Mouse (Mus musculus) heart, embryonic 13.5 days (tissue): ENCODE results near the gene Syne3. TPM values are rescaled to one million over a fixed set of nuclear protein-coding genes. Genes with fewer than 3 reads are reported as not detected.

ENCODE experiments used
- ATAC-seq: fragments of 200-750 bp; cut with Nextera tagmentation; 2 replicates; pipeline ENCODE4 v1.8.0; 2017; ENCODE audit warnings: moderate TSS enrichment; ENCODE audit not compliant: insufficient number of reproducible peaks, low FRiP score, low TSS enrichment; ENCODE audit errors: extremely low read depth
- H3K27ac ChIP-seq: fragments of 300-500 bp; sonication (generic); replicated peaks from 2 replicates; pipeline ENCODE4 v1.5.1; 2015; ENCODE audit warnings: moderate library complexity, mild to moderate bottlenecking, inconsistent platforms
- H3K27me3 ChIP-seq: fragments of 300-500 bp; sonication (generic); replicated peaks from 2 replicates; pipeline ENCODE4 v1.6.1; 2015; ENCODE audit warnings: mild to moderate bottlenecking, inconsistent platforms
- H3K36me3 ChIP-seq: fragments of 300-500 bp; sonication (generic); 2 replicates; pipeline ENCODE4 v1.6.1; 2015; ENCODE audit warnings: mild to moderate bottlenecking, inconsistent platforms
- H3K4me1 ChIP-seq: fragments of 300-500 bp; sonication (generic); 2 replicates; pipeline ENCODE4 v1.6.1; 2015; ENCODE audit warnings: inconsistent platforms
- H3K4me2 ChIP-seq: fragments of 300-500 bp; sonication (generic); 2 replicates; pipeline ENCODE4 v1.6.1; 2015; ENCODE audit warnings: inconsistent platforms, mild to moderate bottlenecking, moderate library complexity
- H3K4me3 ChIP-seq: fragments of 300-500 bp; sonication (generic); 2 replicates; pipeline ENCODE4 v1.5.1; 2015; ENCODE audit warnings: moderate library complexity, mild to moderate bottlenecking, inconsistent platforms
- H3K9ac ChIP-seq: fragments of 300-500 bp; sonication (generic); 2 replicates; pipeline ENCODE4 v1.6.1; 2015; ENCODE audit warnings: inconsistent platforms, mild to moderate bottlenecking, moderate library complexity
- H3K9me3 ChIP-seq: fragments of 300-500 bp; sonication (generic); 2 replicates; pipeline ENCODE4 v1.6.1; 2016; ENCODE audit warnings: inconsistent platforms
- WGBS: fragments of 180-500 bp; shearing (Covaris S2); methylation state at CpG from one replicate; pipeline ENCODE4 v1.1.7; 2015; ENCODE audit warnings: mixed read lengths; 5-methylcytosine and 5-hydroxymethylcytosine counted together
- polyA plus RNA-seq: library from polyadenylated mRNA; unstranded; fragments of >200 nt; fragmentation: Nextera tagmentation; extraction: Ambion mirVana; gene quantifications from 2 replicates; pipeline ENCODE4 v1.2.1, GENCODE M21; 2015

Gene Syne3
- polyA plus RNA-seq, 1 experiment from 2014 or later, result 0.36 TPM

DNA sequence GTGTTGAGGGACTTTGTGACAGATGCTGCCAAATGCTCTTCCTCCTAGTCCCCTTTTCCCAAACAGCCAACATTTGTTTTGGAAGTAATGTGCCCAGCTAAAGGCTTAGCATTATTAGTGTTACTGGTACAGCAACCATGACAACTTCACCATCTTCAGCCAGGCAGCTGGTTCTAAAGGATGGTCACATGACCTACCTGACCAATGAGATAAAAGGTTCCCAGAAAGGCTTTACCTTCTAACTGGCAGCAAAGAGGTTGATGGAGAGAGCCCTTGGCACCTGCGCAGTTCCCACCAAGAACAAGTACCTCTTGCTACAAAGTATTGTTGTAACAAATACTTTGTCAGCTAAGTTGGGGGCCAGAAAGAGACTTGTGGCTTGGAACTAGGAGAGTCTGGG, 52.4 kb downstream of the Syne3 start:
- no peak for ATAC-seq
- Histone ChIP-seq H3K36me3 (no peaks in the 10 kb centered on the region), H3K4me3 (no peak overlapping the region), H3K27me3 (peaks cover 25% of the 10 kb centered on the region; the same call in 1 of the 2 replicates), H3K4me1 (no peaks in the 10 kb centered on the region), H3K27ac (no peak overlapping the region), H3K4me2 (no peak overlapping the region), H3K9me3 (peaks cover 5% of the 10 kb centered on the region; the same call in 1 of the 2 replicates), H3K9ac (no peak overlapping the region)
- WGBS, result 100% methylated on average over 1 of the region's 1 CpGs

DNA sequence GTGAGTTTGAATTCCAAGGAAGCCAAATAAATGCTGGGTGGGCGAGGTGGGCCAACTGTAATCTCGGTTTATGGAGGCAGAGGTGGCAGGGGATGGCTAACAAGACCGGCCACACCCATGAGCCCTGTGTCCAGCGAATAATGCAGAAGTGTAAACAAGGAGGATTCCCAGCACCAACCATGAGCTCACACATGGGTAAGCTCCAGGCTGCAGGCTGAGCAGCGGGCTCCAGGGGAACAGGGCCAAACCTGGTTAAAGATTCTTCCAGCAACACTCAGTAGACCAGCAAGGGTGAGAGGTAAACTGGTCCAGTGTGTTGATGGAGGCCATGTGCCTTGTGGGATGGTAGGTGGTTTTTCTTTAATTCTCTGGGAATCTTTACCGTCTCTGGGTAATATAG, 53.2 kb downstream of the Syne3 start:
- Histone ChIP-seq H3K4me3 (no peak overlapping the region), H3K36me3 (no peaks in the 10 kb centered on the region), H3K9ac (no peak overlapping the region), H3K27ac (no peak overlapping the region), H3K27me3 (peaks cover 22% of the 10 kb centered on the region; the same call in 1 of the 2 replicates), H3K4me2 (no peak overlapping the region), H3K9me3 (peaks cover 5% of the 10 kb centered on the region; the same call in 1 of the 2 replicates), H3K4me1 (no peaks in the 10 kb centered on the region)
- WGBS, result 77% methylated on average over 6 of the region's 6 CpGs
- ATAC-seq, result no peak

DNA sequence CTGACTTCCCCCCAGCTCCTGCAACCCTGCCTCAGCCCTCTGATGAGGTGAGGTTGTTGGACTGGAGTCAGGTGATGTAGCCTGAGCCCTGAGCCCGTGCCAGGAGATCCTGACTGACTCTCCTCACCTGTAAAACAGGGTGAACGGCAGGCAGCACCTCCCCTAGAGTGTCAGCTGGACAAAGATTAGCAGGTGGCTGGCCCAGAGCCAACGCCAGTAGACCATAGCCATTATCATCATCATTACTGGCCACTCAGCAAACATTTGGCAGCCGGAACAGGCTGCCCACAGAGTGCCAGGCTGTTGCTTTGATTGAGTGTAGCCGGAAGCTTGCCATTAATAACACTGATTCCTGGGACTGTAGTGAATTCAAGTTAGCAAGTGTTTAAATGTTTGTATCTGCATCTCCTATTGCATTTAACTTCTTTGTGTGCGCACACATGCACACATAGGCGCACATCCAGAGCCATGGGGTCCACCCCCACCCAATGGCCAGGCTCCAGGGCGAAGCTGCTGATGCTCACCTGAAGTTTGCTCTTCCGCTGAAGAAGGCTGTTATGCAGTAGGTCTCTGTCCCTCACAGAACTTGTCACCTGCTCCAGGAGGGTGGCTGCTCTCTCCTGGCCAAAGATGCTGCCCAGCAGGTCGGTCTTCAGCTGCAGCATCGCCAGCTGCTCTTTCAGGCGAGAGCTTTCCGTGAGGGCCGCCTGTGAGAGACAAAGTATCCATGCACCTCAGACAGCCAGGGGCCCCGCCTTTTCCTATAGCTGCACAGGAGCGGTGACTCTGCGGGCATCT, 54.4 kb downstream of the Syne3 start:
- no peak for ATAC-seq
- Histone ChIP-seq H3K4me3 (no peak overlapping the region), H3K4me2 (no peak overlapping the region), H3K9me3 (no peaks in the 10 kb centered on the region), H3K36me3 (no peaks in the 10 kb centered on the region), H3K9ac (no peak overlapping the region), H3K27ac (no peak overlapping the region), H3K4me1 (no peaks in the 10 kb centered on the region), H3K27me3 (peaks cover 19% of the 10 kb centered on the region; the same call in 1 of the 2 replicates)
- WGBS, result 54% methylated on average over 17 of the region's 17 CpGs

DNA sequence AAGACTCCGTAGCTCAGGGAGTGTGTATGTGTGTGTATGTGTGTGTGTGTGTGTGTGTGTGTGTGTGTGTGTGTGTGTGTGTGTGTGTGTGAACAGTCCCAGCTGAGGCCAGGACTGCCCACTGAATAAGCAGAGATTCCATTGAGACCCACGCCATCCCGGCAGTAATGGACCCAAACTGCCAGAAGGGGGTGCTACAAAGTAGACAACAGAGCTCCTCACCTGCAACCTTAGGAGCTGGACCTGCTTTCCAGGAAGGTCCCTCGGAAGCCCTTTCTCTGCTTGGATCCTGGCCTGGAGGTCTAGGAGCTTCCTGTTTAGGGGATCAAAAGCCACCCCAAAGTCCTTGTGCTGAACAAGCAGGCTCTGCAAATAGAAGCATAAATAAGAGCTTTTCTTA, 55.7 kb downstream of the Syne3 start:
- Histone ChIP-seq H3K9me3 (no peaks in the 10 kb centered on the region), H3K4me2 (no peak overlapping the region), H3K4me1 (no peaks in the 10 kb centered on the region), H3K27me3 (peaks cover 16% of the 10 kb centered on the region; the same call in 1 of the 2 replicates), H3K4me3 (no peak overlapping the region), H3K9ac (no peak overlapping the region), H3K27ac (no peak overlapping the region), H3K36me3 (no peaks in the 10 kb centered on the region)
- WGBS, result 28% methylated on average over 4 of the region's 4 CpGs
- ATAC-seq, result no peak

DNA sequence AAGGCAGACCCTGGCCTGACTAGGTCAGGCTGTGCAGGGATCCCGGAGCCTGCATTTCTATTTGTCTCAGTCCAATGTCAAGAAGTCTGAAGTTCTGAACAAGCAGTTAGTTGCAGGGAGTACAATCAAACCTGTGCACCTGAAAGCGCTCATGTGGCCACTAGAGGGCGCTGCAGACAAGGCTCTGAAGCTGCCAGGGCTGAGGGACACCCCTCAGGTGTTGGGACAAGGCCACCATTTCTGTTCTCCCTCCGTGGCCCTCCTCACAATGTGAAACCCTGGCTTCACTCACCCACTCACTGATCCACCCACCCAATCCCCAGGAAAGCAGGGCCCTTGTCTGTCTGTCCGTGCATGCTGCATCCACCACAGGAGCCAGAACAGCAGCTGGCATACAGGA, 57.2 kb downstream of the Syne3 start:
- no peaks in the 10 kb centered on the region for H3K9me3 ChIP-seq
- no peak overlapping the region for H3K9ac ChIP-seq
- H3K4me2 ChIP-seq, result no peak overlapping the region
- H3K27me3 ChIP-seq, result peaks cover 10% of the 10 kb centered on the region; the same call in 1 of the 2 replicates
- H3K4me1 ChIP-seq, result no peaks in the 10 kb centered on the region
- 13% methylated on average over 5 of the region's 5 CpGs for WGBS
- no peak overlapping the region for H3K4me3 ChIP-seq
- ATAC-seq, result no peak
- no peak overlapping the region for H3K27ac ChIP-seq
- no peaks in the 10 kb centered on the region for H3K36me3 ChIP-seq

DNA sequence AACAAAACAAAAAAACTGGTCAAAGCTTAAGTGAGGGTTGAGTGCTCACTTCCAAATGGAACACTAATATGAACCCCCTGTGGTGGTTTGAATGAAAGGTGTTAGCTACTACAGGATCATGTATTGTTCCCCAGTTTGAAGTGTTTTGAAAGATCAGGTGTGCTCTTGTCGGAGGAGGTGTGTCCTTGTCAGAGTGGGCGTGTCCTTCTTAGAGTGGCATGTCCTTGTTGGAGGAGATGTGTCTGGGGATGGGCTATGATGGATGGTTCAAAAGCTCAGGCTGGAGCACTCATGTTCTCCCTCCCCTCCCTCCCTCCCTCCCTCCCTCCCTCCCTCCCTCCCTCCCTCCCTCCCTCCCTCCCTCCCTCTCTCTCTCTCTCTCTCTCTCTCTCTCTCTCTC, 61.7 kb downstream of the Syne3 start:
- ATAC-seq, result no peak
- no peak overlapping the region for H3K9ac ChIP-seq
- H3K9me3 ChIP-seq, result no peaks in the 10 kb centered on the region
- H3K4me2 ChIP-seq, result no peak overlapping the region
- no peak overlapping the region for H3K27ac ChIP-seq
- H3K36me3 ChIP-seq, result 0 out of 2 replicates have a peak, but pooled peaks cover 3% of the 10 kb centered on the region
- H3K27me3 ChIP-seq, result no peaks in the 10 kb centered on the region; the same call in 1 of the 2 replicates
- 70% methylated on average over 2 of the region's 2 CpGs for WGBS
- no peaks in the 10 kb centered on the region for H3K4me1 ChIP-seq
- H3K4me3 ChIP-seq, result no peak overlapping the region

DNA sequence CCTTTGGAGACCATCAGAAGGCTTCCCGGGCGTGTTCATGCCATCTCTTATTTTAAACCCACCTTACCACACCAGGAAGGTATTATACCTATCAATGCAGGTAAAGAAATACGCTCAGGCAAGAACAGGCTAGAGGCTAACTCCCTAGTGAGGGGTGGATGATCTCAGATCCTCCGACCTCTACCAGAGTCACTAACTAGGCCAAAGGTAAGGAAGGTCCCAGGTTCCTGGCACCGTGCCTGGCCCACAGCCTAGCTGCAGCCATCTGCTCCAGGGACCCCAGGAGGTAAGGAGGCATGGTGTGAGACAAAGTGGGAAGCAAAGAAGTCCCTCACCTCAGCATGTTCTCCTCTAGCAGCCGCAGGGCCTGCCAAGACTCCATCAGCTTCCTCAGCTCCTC, 63.4 kb downstream of the Syne3 start:
- 0 out of 2 replicates have a peak, but pooled peaks cover 3% of the 10 kb centered on the region for H3K36me3 ChIP-seq
- H3K4me1 ChIP-seq, result no peaks in the 10 kb centered on the region
- ATAC-seq, result 0 out of 2 replicates have a peak, but pooled peaks have one; percentile 8
- no peaks in the 10 kb centered on the region; the same call in 1 of the 2 replicates for H3K27me3 ChIP-seq
- WGBS, result 87% methylated on average over 6 of the region's 6 CpGs
- H3K9me3 ChIP-seq, result no peaks in the 10 kb centered on the region
- H3K27ac ChIP-seq, result no peak overlapping the region
- no peak overlapping the region for H3K4me2 ChIP-seq
- no peak overlapping the region for H3K4me3 ChIP-seq
- no peak overlapping the region for H3K9ac ChIP-seq

DNA sequence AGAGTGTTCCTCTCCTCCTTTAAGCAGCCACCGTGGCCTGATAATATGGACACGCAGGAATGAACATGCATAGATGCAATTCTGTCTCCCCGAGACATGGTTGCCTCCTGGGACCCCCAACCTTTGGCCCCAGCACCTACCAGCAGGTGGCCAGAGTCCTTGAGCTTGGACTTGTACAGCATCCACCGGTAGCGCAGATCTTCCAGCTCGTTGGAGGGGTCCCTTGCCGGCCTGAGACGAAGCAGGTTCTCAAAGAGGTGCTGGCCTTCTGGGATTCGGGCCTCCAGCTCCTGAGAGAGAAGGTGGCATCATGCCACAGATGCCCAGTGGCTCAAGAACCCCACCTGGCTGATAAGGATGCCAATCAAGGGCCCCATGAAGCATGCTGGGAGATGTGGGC, 69.1 kb downstream of the Syne3 start:
- H3K4me3 ChIP-seq, result no peak overlapping the region
- H3K4me2 ChIP-seq, result no peak overlapping the region
- peaks cover 16% of the 10 kb centered on the region for H3K27me3 ChIP-seq
- H3K9me3 ChIP-seq, result peaks cover 8% of the 10 kb centered on the region
- WGBS, result 75% methylated on average over 9 of the region's 9 CpGs
- H3K36me3 ChIP-seq, result peaks cover 8% of the 10 kb centered on the region; the same call in 1 of the 2 replicates
- no peak for ATAC-seq
- H3K27ac ChIP-seq, result no peak overlapping the region
- no peaks in the 10 kb centered on the region for H3K4me1 ChIP-seq
- no peak overlapping the region for H3K9ac ChIP-seq

DNA sequence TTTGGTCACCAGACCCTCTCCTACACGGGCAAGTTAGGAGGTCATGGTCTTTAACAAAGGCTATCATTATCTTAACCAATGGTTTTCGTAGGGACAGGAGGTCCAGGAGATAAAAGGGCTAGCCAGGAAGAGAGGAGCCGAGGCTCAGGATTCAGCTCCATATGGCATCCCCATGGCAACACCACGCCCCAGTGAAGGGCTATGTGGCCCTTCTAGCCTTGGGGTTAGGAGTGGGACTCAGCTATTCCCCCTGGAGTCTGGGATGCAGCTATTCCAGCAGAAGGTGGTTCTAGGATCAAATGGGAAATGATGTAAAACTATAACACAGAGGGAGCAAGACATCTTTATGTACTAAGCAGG, 69.6 kb downstream of the Syne3 start:
- no peak for ATAC-seq
- Histone ChIP-seq H3K9me3 (peaks cover 8% of the 10 kb centered on the region), H3K4me1 (no peaks in the 10 kb centered on the region), H3K4me2 (no peak overlapping the region), H3K27ac (no peak overlapping the region), H3K9ac (no peak overlapping the region), H3K36me3 (peaks cover 8% of the 10 kb centered on the region; the same call in 1 of the 2 replicates), H3K27me3 (peaks cover 16% of the 10 kb centered on the region), H3K4me3 (no peak overlapping the region)
- 10% methylated on average over 4 of the region's 4 CpGs for WGBS

DNA sequence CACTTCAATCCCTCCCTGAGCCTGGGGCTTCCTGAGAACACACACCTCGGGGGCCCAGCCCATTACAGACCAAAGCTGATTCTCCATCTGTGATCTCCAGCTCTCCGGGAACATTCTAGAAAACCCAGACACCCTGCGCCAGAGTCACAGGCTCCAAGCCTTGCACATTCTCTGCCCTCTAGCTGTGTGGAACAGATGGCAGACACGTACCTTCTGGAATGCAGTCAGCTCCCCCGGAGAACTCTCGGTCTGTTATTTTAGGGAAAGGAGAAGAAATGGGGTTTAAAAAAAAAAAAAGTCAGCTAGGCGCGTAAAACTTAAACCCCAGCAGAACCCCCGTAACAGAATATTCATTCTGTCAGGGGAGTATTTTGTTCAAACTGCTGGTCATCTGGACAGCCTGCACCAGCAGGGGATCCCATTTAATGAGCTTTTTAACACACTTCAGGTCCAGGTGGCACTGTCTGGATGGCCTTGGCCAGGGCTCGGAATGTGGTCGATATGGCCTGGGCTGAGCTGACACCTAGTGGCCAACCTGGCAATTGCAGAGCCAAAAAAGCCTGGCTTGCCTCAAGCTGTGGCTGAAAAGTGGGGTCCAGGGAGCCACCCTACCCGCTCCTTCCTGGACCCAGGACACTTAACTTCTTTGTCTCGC, 70.1 kb downstream of the Syne3 start:
- H3K4me2 ChIP-seq, result no peak overlapping the region
- no peak overlapping the region for H3K9ac ChIP-seq
- 37% methylated on average over 13 of the region's 13 CpGs for WGBS
- no peak; the same call in 1 of the 2 replicates for ATAC-seq
- H3K36me3 ChIP-seq, result peaks cover 5% of the 10 kb centered on the region; the same call in 1 of the 2 replicates
- no peak overlapping the region for H3K27ac ChIP-seq
- H3K9me3 ChIP-seq, result peaks cover 8% of the 10 kb centered on the region
- H3K4me3 ChIP-seq, result no peak overlapping the region
- peaks cover 16% of the 10 kb centered on the region for H3K27me3 ChIP-seq
- no peaks in the 10 kb centered on the region for H3K4me1 ChIP-seq

DNA sequence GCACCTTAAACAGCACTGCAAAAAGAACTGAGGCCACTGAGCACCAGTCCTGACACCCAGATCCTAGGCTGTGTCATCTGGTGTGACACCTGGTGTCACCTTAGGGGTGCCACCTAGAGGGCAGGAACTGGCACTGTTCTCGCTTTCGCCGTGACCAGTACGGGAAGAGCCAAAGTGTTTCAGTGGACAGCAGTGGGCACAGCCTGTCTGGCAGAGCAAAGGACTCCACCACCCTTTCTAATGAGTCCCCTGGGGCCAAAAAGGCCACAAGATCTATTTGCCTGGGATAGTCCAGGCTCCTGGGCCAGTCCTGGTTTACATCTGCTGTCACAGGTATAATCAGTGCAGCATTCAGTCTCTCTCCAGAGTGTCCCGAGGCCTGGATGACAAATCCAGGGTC, 70.7 kb downstream of the Syne3 start:
- Histone ChIP-seq H3K4me1 (no peaks in the 10 kb centered on the region), H3K27me3 (peaks cover 16% of the 10 kb centered on the region), H3K4me3 (no peak overlapping the region), H3K36me3 (peaks cover 5% of the 10 kb centered on the region; the same call in 1 of the 2 replicates), H3K9me3 (peaks cover 8% of the 10 kb centered on the region), H3K27ac (no peak overlapping the region), H3K9ac (no peak overlapping the region), H3K4me2 (no peak overlapping the region)
- WGBS, result 66% methylated on average over 5 of the region's 5 CpGs
- no peak for ATAC-seq
